Mouse (Mus musculus): Measurements from ENCODE around the gene Slc38a10. TPM values are rescaled to one million over a fixed set of nuclear protein-coding genes. Genes with fewer than 3 reads are reported as not detected.

The Slc38a10 gene
- polyA plus RNA-seq, 1 experiment from 2014 or later, result 68.4 TPM

GRCm38 (mm10) chr11:120110554-120110953, 40.6 kb downstream of the Slc38a10 start:
- H3K36me3 ChIP-seq (ENCODE audit: control insufficient read depth, insufficient read depth, low read length), result peaks cover 20% of the 10 kb centered on the region
- WGBS, result 66% methylated on average over 7 of the region's 7 CpGs

GRCm38 (mm10) chr11:120109558-120110210, 41.5 kb downstream of the Slc38a10 start:
- Histone ChIP-seq H3K4me1 (ENCODE audit: control insufficient read depth, insufficient read depth, low read length) (no peaks in the 10 kb centered on the region), H3K27me3 (ENCODE audit: control insufficient read depth, insufficient read depth, low read length) (no peaks in the 10 kb centered on the region), H3K36me3 (ENCODE audit: control insufficient read depth, insufficient read depth, low read length) (peaks cover 28% of the 10 kb centered on the region), H3K9me3 (ENCODE audit: control insufficient read depth, low read depth, low read length) (no peaks in the 10 kb centered on the region), H3K9ac (replicated peaks; ENCODE audit: low read depth, low read length) (no peak overlapping the region), H3K4me3 (ENCODE audit: low read depth, low read length) (no peak overlapping the region), H3K27ac (ENCODE audit: low read length) (no peak overlapping the region), H3K4me2 (replicated peaks; ENCODE audit: low read depth, low read length) (no peak overlapping the region)
- ATAC-seq (ENCODE audit: insufficient number of reproducible peaks, insufficient read depth, low FRiP score, low read depth), result no peak
- 77% methylated on average over 14 of the region's 14 CpGs for WGBS

More at GRCm38 (mm10) chr11:120110554-120110953, 40.6 kb downstream of the Slc38a10 start:
- ATAC-seq (ENCODE audit: insufficient number of reproducible peaks, insufficient read depth, low FRiP score, low read depth), result no peak
- H3K9me3 ChIP-seq (ENCODE audit: control insufficient read depth, low read depth, low read length), result no peaks in the 10 kb centered on the region
- H3K9ac ChIP-seq (replicated peaks; ENCODE audit: low read depth, low read length), result no peak overlapping the region
- H3K4me1 ChIP-seq (ENCODE audit: control insufficient read depth, insufficient read depth, low read length), result no peaks in the 10 kb centered on the region
- H3K27ac ChIP-seq (ENCODE audit: low read length), result no peak overlapping the region
- no peak overlapping the region for H3K4me2 ChIP-seq (replicated peaks; ENCODE audit: low read depth, low read length)
- H3K27me3 ChIP-seq (ENCODE audit: control insufficient read depth, insufficient read depth, low read length), result no peaks in the 10 kb centered on the region
- no peak overlapping the region for H3K4me3 ChIP-seq (ENCODE audit: low read depth, low read length)

- 81% methylated on average over 9 of the region's 9 CpGs for WGBS
- Histone ChIP-seq H3K4me2 (replicated peaks; ENCODE audit: low read depth, low read length) (no peak overlapping the region), H3K9me3 (ENCODE audit: control insufficient read depth, low read depth, low read length) (no peaks in the 10 kb centered on the region), H3K36me3 (ENCODE audit: control insufficient read depth, insufficient read depth, low read length) (peaks cover 37% of the 10 kb centered on the region), H3K4me1 (ENCODE audit: control insufficient read depth, insufficient read depth, low read length) (no peaks in the 10 kb centered on the region), H3K9ac (replicated peaks; ENCODE audit: low read depth, low read length) (no peak overlapping the region), H3K27me3 (ENCODE audit: control insufficient read depth, insufficient read depth, low read length) (no peaks in the 10 kb centered on the region), H3K27ac (ENCODE audit: low read length) (no peak overlapping the region), H3K4me3 (ENCODE audit: low read depth, low read length) (no peak overlapping the region)
- ATAC-seq (ENCODE audit: insufficient number of reproducible peaks, insufficient read depth, low FRiP score, low read depth), result no peak
Observed at GRCm38 (mm10) chr11:120107796-120108195, 43.4 kb downstream of the Slc38a10 start.

- Histone ChIP-seq H3K27ac (ENCODE audit: low read length) (no peak overlapping the region), H3K36me3 (ENCODE audit: control insufficient read depth, insufficient read depth, low read length) (peaks cover 37% of the 10 kb centered on the region), H3K9me3 (ENCODE audit: control insufficient read depth, low read depth, low read length) (no peaks in the 10 kb centered on the region), H3K4me3 (ENCODE audit: low read depth, low read length) (no peak overlapping the region), H3K4me1 (ENCODE audit: control insufficient read depth, insufficient read depth, low read length) (no peaks in the 10 kb centered on the region), H3K4me2 (replicated peaks; ENCODE audit: low read depth, low read length) (no peak overlapping the region), H3K27me3 (ENCODE audit: control insufficient read depth, insufficient read depth, low read length) (no peaks in the 10 kb centered on the region), H3K9ac (replicated peaks; ENCODE audit: low read depth, low read length) (no peak overlapping the region)
- ATAC-seq (ENCODE audit: insufficient number of reproducible peaks, insufficient read depth, low FRiP score, low read depth), result no peak
- 58% methylated on average over 2 of the region's 2 CpGs for WGBS
Observed at GRCm38 (mm10) chr11:120107026-120107425, 44.1 kb downstream of the Slc38a10 start.

GRCm38 (mm10) chr11:120103431-120103997, 47.6 kb downstream of the Slc38a10 start:
- Histone ChIP-seq H3K9ac (replicated peaks; ENCODE audit: low read depth, low read length) (no peak overlapping the region), H3K27me3 (ENCODE audit: control insufficient read depth, insufficient read depth, low read length) (no peaks in the 10 kb centered on the region), H3K36me3 (ENCODE audit: control insufficient read depth, insufficient read depth, low read length) (peaks cover 32% of the 10 kb centered on the region), H3K27ac (ENCODE audit: low read length) (no peak overlapping the region), H3K9me3 (ENCODE audit: control insufficient read depth, low read depth, low read length) (no peaks in the 10 kb centered on the region), H3K4me3 (ENCODE audit: low read depth, low read length) (no peak overlapping the region), H3K4me2 (replicated peaks; ENCODE audit: low read depth, low read length) (no peak overlapping the region), H3K4me1 (ENCODE audit: control insufficient read depth, insufficient read depth, low read length) (0 out of 2 replicates have a peak, but pooled peaks cover 10% of the 10 kb centered on the region)
- ATAC-seq (ENCODE audit: insufficient number of reproducible peaks, insufficient read depth, low FRiP score, low read depth), result no peak
- 74% methylated on average over 3 of the region's 3 CpGs for WGBS

- Histone ChIP-seq H3K27ac (ENCODE audit: low read length) (no peak overlapping the region), H3K36me3 (ENCODE audit: control insufficient read depth, insufficient read depth, low read length) (peaks cover 27% of the 10 kb centered on the region), H3K27me3 (ENCODE audit: control insufficient read depth, insufficient read depth, low read length) (no peaks in the 10 kb centered on the region), H3K9me3 (ENCODE audit: control insufficient read depth, low read depth, low read length) (no peaks in the 10 kb centered on the region), H3K4me2 (replicated peaks; ENCODE audit: low read depth, low read length) (no peak overlapping the region), H3K4me3 (ENCODE audit: low read depth, low read length) (no peak overlapping the region), H3K9ac (replicated peaks; ENCODE audit: low read depth, low read length) (no peak overlapping the region), H3K4me1 (ENCODE audit: control insufficient read depth, insufficient read depth, low read length) (peaks cover 18% of the 10 kb centered on the region; the same call in 1 of the 2 replicates)
- 5% methylated on average over 3 of the region's 3 CpGs for WGBS
- ATAC-seq (ENCODE audit: insufficient number of reproducible peaks, insufficient read depth, low FRiP score, low read depth), result no peak
Observed at GRCm38 (mm10) chr11:120101036-120101435, 50.1 kb downstream of the Slc38a10 start.

- Histone ChIP-seq H3K4me3 (ENCODE audit: low read depth, low read length) (peak within 1 kb of the TSS; percentile 93), H3K9ac (replicated peaks; ENCODE audit: low read depth, low read length) (peak within 1 kb of the TSS; percentile 80), H3K4me1 (ENCODE audit: control insufficient read depth, insufficient read depth, low read length) (peaks cover 18% of the 10 kb centered on the region; the same call in 1 of the 2 replicates), H3K9me3 (ENCODE audit: control insufficient read depth, low read depth, low read length) (no peaks in the 10 kb centered on the region), H3K36me3 (ENCODE audit: control insufficient read depth, insufficient read depth, low read length) (peaks cover 12% of the 10 kb centered on the region), H3K27me3 (ENCODE audit: control insufficient read depth, insufficient read depth, low read length) (no peaks in the 10 kb centered on the region), H3K4me2 (replicated peaks; ENCODE audit: low read depth, low read length) (peak within 1 kb of the TSS; percentile 94), H3K27ac (ENCODE audit: low read length) (peak within 1 kb of the TSS; percentile 94)
- ATAC-seq (ENCODE audit: insufficient number of reproducible peaks, insufficient read depth, low FRiP score, low read depth), result peak; percentile 97
- WGBS, result under 1% methylated on average over 77 of the region's 77 CpGs
Observed at GRCm38 (mm10) chr11:120098588-120099511, 52.3 kb downstream of the Slc38a10 start, which contains the start of the genes Tepsin and Ndufaf8. Gene Tepsin (minus strand): TSS chr11:120098731. Gene Ndufaf8 (plus strand): TSS chr11:120098928.

Data from stomach, embryonic 14.5 days (tissue).